ENCODE assay signal across 20 mouse cellular contexts in the genomic region with DNA sequence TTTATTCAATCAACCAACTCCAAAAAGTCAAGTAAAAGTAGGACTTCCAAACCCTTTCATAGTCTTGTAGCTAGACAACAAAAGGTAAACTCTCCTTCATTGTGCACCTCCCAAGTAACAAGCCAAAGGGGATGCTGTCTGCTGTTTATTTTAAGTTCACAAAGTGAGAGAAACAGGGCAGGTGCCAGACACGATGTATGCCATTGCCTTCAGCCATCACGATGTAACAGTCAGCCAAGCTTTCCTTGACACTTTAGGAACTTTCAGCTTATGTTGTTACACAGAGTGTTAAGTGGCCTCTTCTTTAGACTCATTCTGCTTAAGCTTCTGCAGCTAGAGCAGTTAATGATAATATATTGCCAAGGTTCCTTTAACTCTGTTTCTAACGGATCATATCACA. TPM values are rescaled to one million over a fixed set of nuclear protein-coding genes. Genes with fewer than 3 reads are reported as not detected.
DNase-seq lines count a peak whose midpoint lies in the region; ATAC-seq lines count a peak whose summit lies in the region.
"Had no signal": no experiment of that assay in that cellular context is flagged by ENCODE, and none has a peak within 500 bp of the region (broad histone marks: within the 10 kb centered on the region; RNA-seq: fewer than 3 reads in every experiment).

No protein-coding gene starts in this region.

- no peak overlapping the region for H3K9ac ChIP-seq in forebrain, embryonic 14.5 days (ENCODE audit: low read length)
- no peak overlapping the region for H3K9ac ChIP-seq in forebrain, embryonic 11.5 days (ENCODE audit: low read length)
- H3K9ac ChIP-seq in hindbrain, embryonic 13.5 days = no peak overlapping the region
- no peak overlapping the region for H3K9ac ChIP-seq in hindbrain, embryonic 11.5 days (ENCODE audit: low read depth, low read length)
- H3K9ac ChIP-seq in midbrain, embryonic 16.5 days (ENCODE audit: low read depth, low read length) = no peak overlapping the region
- no peak overlapping the region for H3K9ac ChIP-seq in midbrain, embryonic 11.5 days (ENCODE audit: low read length)
- H3K9ac ChIP-seq: embryonic facial prominence, embryonic 15.5 days; limb, embryonic 15.5 days; liver, embryonic 15.5 days; lung, embryonic 15.5 days; stomach, embryonic 15.5 days had no signal

- ATAC-seq in forebrain, embryonic 14.5 days = no peak
- no peak for ATAC-seq in forebrain, embryonic 11.5 days (replicated peaks; ENCODE audit: low FRiP score)
- ATAC-seq in hindbrain, embryonic 13.5 days (ENCODE audit: low FRiP score) = no peak
- ATAC-seq in hindbrain, embryonic 11.5 days (ENCODE audit: low FRiP score) = no peak
- no peak for ATAC-seq in midbrain, embryonic 16.5 days
- ATAC-seq in midbrain, embryonic 11.5 days (ENCODE audit: low FRiP score) = no peak

- no peak overlapping the region for H3K27ac ChIP-seq in forebrain, embryonic 14.5 days (ENCODE audit: low read depth, low read length)
- no peak overlapping the region for H3K27ac ChIP-seq in forebrain, embryonic 11.5 days (ENCODE audit: low read depth, low read length)
- no peak overlapping the region for H3K27ac ChIP-seq in hindbrain, embryonic 13.5 days
- no peak overlapping the region for H3K27ac ChIP-seq in hindbrain, embryonic 11.5 days (ENCODE audit: low read depth, low read length)
- H3K27ac ChIP-seq in midbrain, embryonic 16.5 days (ENCODE audit: low read length) = no peak overlapping the region
- H3K27ac ChIP-seq in midbrain, embryonic 11.5 days (ENCODE audit: low read depth, low read length) = no peak overlapping the region
- H3K27ac ChIP-seq: embryonic facial prominence, embryonic 15.5 days; kidney, postnatal 0 days; limb, embryonic 15.5 days; liver, embryonic 15.5 days; lung, embryonic 15.5 days; stomach, embryonic 15.5 days had no signal

- H3K4me3 ChIP-seq in forebrain, embryonic 14.5 days (ENCODE audit: low read depth, low read length) = no peak overlapping the region
- H3K4me3 ChIP-seq in forebrain, embryonic 11.5 days (ENCODE audit: low read depth, low read length) = no peak overlapping the region
- no peak overlapping the region for H3K4me3 ChIP-seq in hindbrain, embryonic 13.5 days
- no peak overlapping the region for H3K4me3 ChIP-seq in hindbrain, embryonic 11.5 days (ENCODE audit: low read depth, low read length)
- peak overlapping the region; percentile 24; the same call in 1 of the 2 replicates for H3K4me3 ChIP-seq in midbrain, embryonic 16.5 days (ENCODE audit: low read depth, low read length)
- no peak overlapping the region for H3K4me3 ChIP-seq in midbrain, embryonic 11.5 days (ENCODE audit: low read depth, low read length)
- H3K4me3 ChIP-seq: embryonic facial prominence, embryonic 15.5 days; limb, embryonic 15.5 days; liver, embryonic 15.5 days; lung, embryonic 15.5 days; stomach, embryonic 15.5 days had no signal

- whole genome bisulfite sequencing in forebrain, embryonic 14.5 days = 60% methylated on average over 3 of the region's 3 CpGs
- WGBS in forebrain, embryonic 11.5 days = 84% methylated on average over 3 of the region's 3 CpGs
- WGBS in hindbrain, embryonic 13.5 days = 89% methylated on average over 3 of the region's 3 CpGs
- WGBS in hindbrain, embryonic 11.5 days = 82% methylated on average over 3 of the region's 3 CpGs
- 79% methylated on average over 3 of the region's 3 CpGs for WGBS in midbrain, embryonic 16.5 days
- whole genome bisulfite sequencing in midbrain, embryonic 11.5 days = 86% methylated on average over 3 of the region's 3 CpGs

- H3K9me3 ChIP-seq in forebrain, embryonic 14.5 days (replicated peaks; ENCODE audit: control insufficient read depth, low read length) = no peaks in the 10 kb centered on the region
- no peaks in the 10 kb centered on the region for H3K9me3 ChIP-seq in forebrain, embryonic 11.5 days (ENCODE audit: control insufficient read depth, low read length)
- no peaks in the 10 kb centered on the region for H3K9me3 ChIP-seq in hindbrain, embryonic 13.5 days
- no peaks in the 10 kb centered on the region for H3K9me3 ChIP-seq in hindbrain, embryonic 11.5 days (ENCODE audit: control insufficient read depth, low read length)
- H3K9me3 ChIP-seq in midbrain, embryonic 16.5 days (replicated peaks; ENCODE audit: control insufficient read depth, low read length, poor library complexity, severe bottlenecking) = no peaks in the 10 kb centered on the region
- no peaks in the 10 kb centered on the region for H3K9me3 ChIP-seq in midbrain, embryonic 11.5 days (ENCODE audit: control insufficient read depth, low read length)
- H3K9me3 ChIP-seq: embryonic facial prominence, embryonic 15.5 days; limb, embryonic 15.5 days; liver, embryonic 15.5 days; lung, embryonic 15.5 days; stomach, embryonic 15.5 days had no signal

- H3K4me2 ChIP-seq in forebrain, embryonic 14.5 days (ENCODE audit: low read length) = no peak overlapping the region
- H3K4me2 ChIP-seq in forebrain, embryonic 11.5 days (ENCODE audit: low read depth, low read length, severe bottlenecking) = no peak overlapping the region
- peak overlapping the region; percentile 13; the same call in 1 of the 2 replicates for H3K4me2 ChIP-seq in hindbrain, embryonic 13.5 days
- H3K4me2 ChIP-seq in hindbrain, embryonic 11.5 days (replicated peaks; ENCODE audit: low read depth, low read length) = no peak overlapping the region
- H3K4me2 ChIP-seq in midbrain, embryonic 16.5 days (ENCODE audit: low read length) = peak overlapping the region; percentile 38
- H3K4me2 ChIP-seq in midbrain, embryonic 11.5 days = no peak overlapping the region
- H3K4me2 ChIP-seq: embryonic facial prominence, embryonic 15.5 days; heart, embryonic 11.5 days; limb, embryonic 15.5 days; liver, embryonic 15.5 days; lung, embryonic 15.5 days; stomach, embryonic 15.5 days had no signal

- no peaks in the 10 kb centered on the region for H3K36me3 ChIP-seq in forebrain, embryonic 14.5 days (ENCODE audit: control insufficient read depth, insufficient read depth, low read length)
- H3K36me3 ChIP-seq in forebrain, embryonic 11.5 days (ENCODE audit: control insufficient read depth, insufficient read depth, low read length) = no peaks in the 10 kb centered on the region
- no peaks in the 10 kb centered on the region for H3K36me3 ChIP-seq in hindbrain, embryonic 13.5 days
- H3K36me3 ChIP-seq in hindbrain, embryonic 11.5 days (ENCODE audit: control insufficient read depth, insufficient read depth, low read length) = no peaks in the 10 kb centered on the region
- H3K36me3 ChIP-seq in midbrain, embryonic 16.5 days (ENCODE audit: control insufficient read depth, insufficient read depth, low read length) = no peaks in the 10 kb centered on the region
- no peaks in the 10 kb centered on the region for H3K36me3 ChIP-seq in midbrain, embryonic 11.5 days (ENCODE audit: control insufficient read depth, insufficient read depth, low read length)
- H3K36me3 ChIP-seq: embryonic facial prominence, embryonic 15.5 days; limb, embryonic 15.5 days; liver, embryonic 15.5 days; lung, embryonic 15.5 days; stomach, embryonic 15.5 days had no signal

- no peaks in the 10 kb centered on the region for H3K4me1 ChIP-seq in forebrain, embryonic 14.5 days (ENCODE audit: control insufficient read depth, insufficient read depth, low read length)
- H3K4me1 ChIP-seq in forebrain, embryonic 11.5 days (replicated peaks; ENCODE audit: control insufficient read depth, insufficient read depth, low read length) = 0 out of 2 replicates have a peak, but pooled peaks cover 2% of the 10 kb centered on the region
- H3K4me1 ChIP-seq in hindbrain, embryonic 13.5 days (replicated peaks) = peaks cover 4% of the 10 kb centered on the region
- no peaks in the 10 kb centered on the region for H3K4me1 ChIP-seq in hindbrain, embryonic 11.5 days (replicated peaks; ENCODE audit: control insufficient read depth, insufficient read depth, low read length)
- H3K4me1 ChIP-seq in midbrain, embryonic 16.5 days (ENCODE audit: control insufficient read depth, insufficient read depth, low read length) = peaks cover 4% of the 10 kb centered on the region
- no peaks in the 10 kb centered on the region for H3K4me1 ChIP-seq in midbrain, embryonic 11.5 days (ENCODE audit: control insufficient read depth, insufficient read depth, low read length)
- H3K4me1 ChIP-seq: liver, embryonic 15.5 days; stomach, embryonic 15.5 days had no signal

- H3K27me3 ChIP-seq in forebrain, embryonic 14.5 days (replicated peaks; ENCODE audit: control insufficient read depth, insufficient read depth, low read length) = no peaks in the 10 kb centered on the region
- H3K27me3 ChIP-seq in forebrain, embryonic 11.5 days (ENCODE audit: control insufficient read depth, insufficient read depth, low read length) = no peaks in the 10 kb centered on the region
- no peaks in the 10 kb centered on the region for H3K27me3 ChIP-seq in hindbrain, embryonic 13.5 days
- H3K27me3 ChIP-seq in hindbrain, embryonic 11.5 days (ENCODE audit: control insufficient read depth, insufficient read depth, low read length) = no peaks in the 10 kb centered on the region
- no peaks in the 10 kb centered on the region for H3K27me3 ChIP-seq in midbrain, embryonic 16.5 days (ENCODE audit: control insufficient read depth, insufficient read depth, low read depth, low read length)
- H3K27me3 ChIP-seq in midbrain, embryonic 11.5 days (ENCODE audit: control insufficient read depth, insufficient read depth, low read length) = no peaks in the 10 kb centered on the region
- H3K27me3 ChIP-seq: embryonic facial prominence, embryonic 15.5 days; limb, embryonic 15.5 days; liver, embryonic 15.5 days; lung, embryonic 15.5 days; stomach, embryonic 15.5 days had no signal

- DNase-seq in forebrain, embryonic 14.5 days (ENCODE audit: low spot score) = peak; percentile 50
- DNase-seq in forebrain, embryonic 11.5 days (ENCODE audit: low spot score) = no peak
- DNase-seq in hindbrain, embryonic 11.5 days (ENCODE audit: low spot score) = no peak
- no peak for DNase-seq in midbrain, embryonic 11.5 days (ENCODE audit: low spot score, missing footprints)
- DNase-seq in frontal cortex, postnatal 36 days (ENCODE audit: low spot score in 2 of 2) = no peak
- DNase-seq: adrenal gland, postnatal 14 days; cerebellum, adult 11 months; cerebellum, adult 9-11 months; kidney, adult 2 months; lung, postnatal 36 days; thymus, postnatal 25 days had no signal

RNA-seq across cellular contexts. Expression of gene Ndst4, which starts 3.1 kb away (rescaled TPM):
- 1.2 and 2.0 TPM in 2 replicates for polyA plus RNA-seq in forebrain, embryonic 14.5 days (2014; fragmentation: Nextera tagmentation; extraction: Ambion mirVana)
- 0.76 and 0.81 TPM in 2 replicates for polyA plus RNA-seq in forebrain, embryonic 11.5 days (2014; fragmentation: Nextera tagmentation; extraction: Ambion mirVana)
- polyA plus RNA-seq in hindbrain, embryonic 13.5 days (2015; fragmentation: Nextera tagmentation; extraction: Ambion mirVana) = 2.2 TPM in 2 replicates
- 1.4 and 1.6 TPM in 2 replicates for polyA plus RNA-seq in hindbrain, embryonic 11.5 days (2014; fragmentation: Nextera tagmentation; extraction: Ambion mirVana)
- 8.1 and 8.4 TPM in 2 replicates for polyA plus RNA-seq in midbrain, embryonic 16.5 days (2015; fragmentation: Nextera tagmentation; extraction: Ambion mirVana)
- 0.23 and 1.0 TPM in 2 replicates for polyA plus RNA-seq in midbrain, embryonic 11.5 days (2014; fragmentation: Nextera tagmentation; extraction: Ambion mirVana)
- polyA plus RNA-seq: liver, embryonic 15.5 days had no signal

Comparison
In these comparisons a context has a peak if more than half of its experiments do, and no peak if none do; other contexts are left out.
1. H3K4me2 ChIP-seq: peak in hindbrain, embryonic 13.5 days (single experiment) and midbrain, embryonic 16.5 days (single experiment); none in forebrain, embryonic 14.5 days (single experiment), forebrain, embryonic 11.5 days (single experiment), hindbrain, embryonic 11.5 days (single experiment) and midbrain, embryonic 11.5 days (single experiment).